Mouse (Mus musculus): ENCODE measurements around the gene Ctse. TPM values are rescaled to one million over a fixed set of nuclear protein-coding genes. Genes with fewer than 3 reads are reported as not detected.

Ctse gene
- polyA plus RNA-seq, 1 experiment: 6.4 TPM

DNA sequence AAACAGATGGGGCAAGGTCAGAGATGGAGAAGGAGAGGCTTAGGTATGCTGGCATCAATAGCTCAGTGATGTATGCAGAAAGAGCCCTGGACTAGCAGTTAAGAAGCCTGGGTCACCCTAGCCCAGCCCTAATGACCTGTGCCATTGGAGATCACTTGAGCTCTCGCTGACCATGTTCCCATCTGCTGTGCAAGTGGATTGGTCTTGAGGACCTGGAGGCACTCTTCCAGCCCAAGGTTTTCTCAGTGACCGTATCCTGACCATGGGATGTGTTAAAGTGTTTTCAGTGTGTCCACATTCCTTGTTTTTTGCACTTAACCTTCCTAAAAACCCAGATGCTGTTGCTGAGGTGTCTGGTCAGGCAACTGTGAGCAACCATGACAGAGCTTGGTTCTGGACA, 22.2 kb downstream of the Ctse start:
- Histone ChIP-seq H3K4me3 (ENCODE audit: control insufficient read depth, insufficient read depth, low read length) (no peak overlapping the region), H3K27ac (ENCODE audit: control insufficient read depth, insufficient read depth, low read length) (no peak overlapping the region), H3K4me1 (replicated peaks; ENCODE audit: control insufficient read depth, insufficient read depth, low read length) (no peaks in the 10 kb centered on the region), H3K36me3 (ENCODE audit: control insufficient read depth, insufficient read depth, low read length) (no peaks in the 10 kb centered on the region), H3K27me3 (ENCODE audit: control insufficient read depth, insufficient read depth, low read length) (no peaks in the 10 kb centered on the region)
- 95% methylated on average over 2 of the region's 2 CpGs for WGBS
- TF ChIP-seq CTCF (IDR thresholded peaks at IDR 0.05; ENCODE audit: borderline replicate concordance, control insufficient read depth, extremely low read depth, insufficient read depth, low read length, poor library complexity) (no peak), POLR2A (IDR thresholded peaks at IDR 0.05; ENCODE audit: control insufficient read depth, extremely low read depth, insufficient read depth, low read length, poor library complexity) (no peak)
- DNase-seq: no peak

DNA sequence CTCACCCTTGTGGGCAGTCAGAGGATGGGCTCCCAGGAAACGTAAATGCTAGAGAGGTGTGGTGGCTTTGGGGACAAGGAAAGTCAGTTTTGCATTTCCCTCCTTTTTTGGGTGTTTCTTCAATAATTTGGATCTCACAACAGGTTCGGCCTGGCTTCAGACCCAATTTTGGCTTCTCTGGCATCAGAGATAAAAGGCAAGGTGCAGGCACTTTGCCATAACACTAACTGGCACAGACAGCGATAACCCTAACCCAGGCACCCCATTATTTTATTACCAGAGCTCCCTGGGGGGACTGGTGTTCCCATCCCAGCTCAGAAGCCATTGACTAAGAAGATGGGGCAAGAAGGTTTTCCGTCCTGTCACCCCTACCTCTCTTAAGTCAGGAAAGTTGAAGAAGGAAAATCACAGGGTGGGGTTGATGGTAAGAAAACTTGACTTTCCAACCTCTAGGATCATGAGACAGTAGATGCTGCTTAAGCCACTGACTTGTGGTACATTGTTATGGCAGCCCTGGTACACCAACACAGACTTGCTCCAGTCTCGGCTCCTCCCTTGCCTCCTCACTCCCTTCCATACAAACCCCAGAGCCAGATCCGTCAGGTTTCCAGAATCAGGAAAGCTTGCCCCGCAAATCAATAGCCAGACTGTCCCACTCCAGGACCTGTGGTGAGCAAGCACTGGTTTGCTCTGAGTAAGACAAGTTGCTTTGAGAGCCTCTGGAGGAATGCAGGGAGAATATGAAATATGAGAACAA, 22.8 kb downstream of the Ctse start:
- H3K36me3 ChIP-seq (ENCODE audit: control insufficient read depth, insufficient read depth, low read length): no peaks in the 10 kb centered on the region
- H3K27ac ChIP-seq (ENCODE audit: control insufficient read depth, insufficient read depth, low read length): no peak overlapping the region
- 93% methylated on average over 7 of the region's 7 CpGs for WGBS
- H3K4me1 ChIP-seq (replicated peaks; ENCODE audit: control insufficient read depth, insufficient read depth, low read length): no peaks in the 10 kb centered on the region
- no peak for TF ChIP-seq CTCF (IDR thresholded peaks at IDR 0.05; ENCODE audit: borderline replicate concordance, control insufficient read depth, extremely low read depth, insufficient read depth, low read length, poor library complexity)
- no peak for TF ChIP-seq POLR2A (IDR thresholded peaks at IDR 0.05; ENCODE audit: control insufficient read depth, extremely low read depth, insufficient read depth, low read length, poor library complexity)
- no peak overlapping the region for H3K4me3 ChIP-seq (ENCODE audit: control insufficient read depth, insufficient read depth, low read length)
- no peaks in the 10 kb centered on the region for H3K27me3 ChIP-seq (ENCODE audit: control insufficient read depth, insufficient read depth, low read length)
- DNase-seq: no peak

DNA sequence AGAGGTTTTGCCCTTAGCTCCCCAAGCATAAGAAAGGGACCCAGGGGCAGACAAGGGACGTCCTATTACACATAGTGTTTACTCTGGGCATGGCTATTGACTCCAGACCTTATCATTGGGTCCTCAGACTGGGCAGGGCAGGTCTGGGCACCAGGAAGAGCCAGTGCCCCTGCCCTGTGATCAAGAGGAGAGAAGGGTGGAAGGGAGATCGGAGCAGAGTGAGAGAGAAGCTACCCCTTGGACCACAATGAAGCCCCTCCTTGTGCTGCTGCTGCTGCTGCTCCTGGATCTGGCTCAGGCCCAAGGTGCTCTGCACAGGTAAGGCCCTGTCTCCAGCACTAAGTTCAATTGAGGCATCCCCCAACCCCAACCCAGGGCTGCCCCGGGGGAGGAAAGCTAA, 23.6 kb downstream of the Ctse start:
- 88% methylated on average over 3 of the region's 3 CpGs for WGBS
- no peaks in the 10 kb centered on the region for H3K4me1 ChIP-seq (replicated peaks; ENCODE audit: control insufficient read depth, insufficient read depth, low read length)
- H3K36me3 ChIP-seq (ENCODE audit: control insufficient read depth, insufficient read depth, low read length): no peaks in the 10 kb centered on the region
- no peak for TF ChIP-seq CTCF (IDR thresholded peaks at IDR 0.05; ENCODE audit: borderline replicate concordance, control insufficient read depth, extremely low read depth, insufficient read depth, low read length, poor library complexity)
- no peak for TF ChIP-seq POLR2A (IDR thresholded peaks at IDR 0.05; ENCODE audit: control insufficient read depth, extremely low read depth, insufficient read depth, low read length, poor library complexity)
- no peaks in the 10 kb centered on the region for H3K27me3 ChIP-seq (ENCODE audit: control insufficient read depth, insufficient read depth, low read length)
- H3K4me3 ChIP-seq (ENCODE audit: control insufficient read depth, insufficient read depth, low read length): no peak overlapping the region
- DNase-seq: no peak
- no peak overlapping the region for H3K27ac ChIP-seq (ENCODE audit: control insufficient read depth, insufficient read depth, low read length)

DNA sequence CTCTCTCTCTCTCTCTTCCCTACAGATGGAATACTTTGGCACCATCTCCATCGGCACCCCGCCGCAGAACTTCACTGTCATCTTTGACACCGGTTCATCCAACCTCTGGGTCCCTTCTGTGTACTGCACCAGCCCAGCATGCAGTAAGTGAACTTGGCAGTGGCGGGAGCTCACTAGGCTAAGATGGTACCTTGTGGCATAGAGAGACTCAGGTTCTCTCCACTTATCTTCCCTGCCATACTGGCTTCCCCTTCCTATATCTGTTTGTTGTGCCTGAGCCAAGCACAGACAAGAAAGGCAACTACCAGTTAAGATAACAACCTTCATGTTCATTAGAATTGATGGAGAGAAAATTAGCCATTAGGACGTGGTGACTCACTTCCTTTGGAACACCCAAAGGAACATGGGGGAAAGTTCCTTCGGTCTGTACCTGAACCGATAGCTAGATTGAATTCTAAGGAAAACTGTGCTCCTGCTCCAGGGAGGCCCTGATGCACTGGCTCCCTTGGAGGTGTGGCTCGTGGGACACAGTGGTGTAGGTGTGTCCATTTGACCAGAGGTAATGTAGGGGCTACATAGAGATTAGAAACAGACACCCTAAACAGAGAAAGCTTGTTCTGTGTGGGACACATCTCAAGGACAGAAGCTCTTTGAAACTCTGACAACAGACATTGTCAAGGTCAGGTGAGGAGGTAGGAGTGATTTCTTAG, 25.3 kb downstream of the Ctse start:
- no peak for DNase-seq
- Histone ChIP-seq H3K4me3 (ENCODE audit: control insufficient read depth, insufficient read depth, low read length) (no peak overlapping the region), H3K27me3 (ENCODE audit: control insufficient read depth, insufficient read depth, low read length) (no peaks in the 10 kb centered on the region), H3K4me1 (replicated peaks; ENCODE audit: control insufficient read depth, insufficient read depth, low read length) (no peaks in the 10 kb centered on the region), H3K36me3 (ENCODE audit: control insufficient read depth, insufficient read depth, low read length) (no peaks in the 10 kb centered on the region), H3K27ac (ENCODE audit: control insufficient read depth, insufficient read depth, low read length) (no peak overlapping the region)
- TF ChIP-seq CTCF (IDR thresholded peaks at IDR 0.05; ENCODE audit: borderline replicate concordance, control insufficient read depth, extremely low read depth, insufficient read depth, low read length, poor library complexity) (no peak), POLR2A (IDR thresholded peaks at IDR 0.05; ENCODE audit: control insufficient read depth, extremely low read depth, insufficient read depth, low read length, poor library complexity) (no peak)
- WGBS: 96% methylated on average over 9 of the region's 9 CpGs

DNA sequence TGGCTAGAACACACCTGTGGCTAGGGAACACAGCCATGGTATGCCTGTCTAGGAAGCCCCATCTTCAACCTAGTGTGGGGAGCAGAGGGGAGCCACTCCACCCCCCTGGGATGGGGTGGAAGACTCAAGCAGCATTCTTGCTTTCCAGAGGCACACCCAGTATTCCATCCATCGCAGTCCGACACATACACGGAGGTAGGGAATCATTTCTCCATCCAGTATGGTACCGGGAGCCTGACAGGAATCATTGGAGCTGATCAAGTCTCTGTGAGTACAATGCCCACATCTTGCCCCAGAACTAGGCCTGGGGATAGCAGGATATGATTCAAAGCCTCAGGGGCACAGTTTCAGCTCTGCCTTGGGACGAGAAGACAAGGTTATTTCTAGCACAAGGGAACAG, 26.0 kb downstream of the Ctse start:
- Histone ChIP-seq H3K27me3 (ENCODE audit: control insufficient read depth, insufficient read depth, low read length) (no peaks in the 10 kb centered on the region), H3K4me1 (replicated peaks; ENCODE audit: control insufficient read depth, insufficient read depth, low read length) (no peaks in the 10 kb centered on the region), H3K36me3 (ENCODE audit: control insufficient read depth, insufficient read depth, low read length) (no peaks in the 10 kb centered on the region), H3K4me3 (ENCODE audit: control insufficient read depth, insufficient read depth, low read length) (no peak overlapping the region), H3K27ac (ENCODE audit: control insufficient read depth, insufficient read depth, low read length) (no peak overlapping the region)
- 98% methylated on average over 5 of the region's 5 CpGs for WGBS
- TF ChIP-seq POLR2A (IDR thresholded peaks at IDR 0.05; ENCODE audit: control insufficient read depth, extremely low read depth, insufficient read depth, low read length, poor library complexity): no peak
- TF ChIP-seq CTCF (IDR thresholded peaks at IDR 0.05; ENCODE audit: borderline replicate concordance, control insufficient read depth, extremely low read depth, insufficient read depth, low read length, poor library complexity): no peak
- DNase-seq: no peak

DNA sequence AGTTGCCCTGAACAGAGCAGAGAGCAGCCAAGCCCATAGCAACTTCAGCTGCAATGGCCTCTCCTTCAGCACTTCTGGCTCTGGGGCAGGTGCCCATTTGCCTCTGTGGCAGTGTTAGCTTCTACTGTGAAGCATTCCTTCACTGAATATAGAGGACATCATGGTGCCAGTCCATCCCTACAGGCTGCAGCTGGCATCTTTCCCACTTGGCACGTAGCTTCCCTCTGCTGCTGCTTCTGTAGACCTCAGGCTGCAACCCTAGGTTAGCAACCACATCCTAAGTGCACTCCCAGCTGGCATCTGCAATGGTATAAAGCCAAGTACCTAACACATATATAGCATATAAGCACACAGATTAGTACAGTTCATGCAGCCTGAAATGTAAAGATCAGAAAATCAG, 27.8 kb downstream of the Ctse start:
- Histone ChIP-seq H3K4me1 (replicated peaks; ENCODE audit: control insufficient read depth, insufficient read depth, low read length) (no peaks in the 10 kb centered on the region), H3K27me3 (ENCODE audit: control insufficient read depth, insufficient read depth, low read length) (no peaks in the 10 kb centered on the region), H3K4me3 (ENCODE audit: control insufficient read depth, insufficient read depth, low read length) (no peak overlapping the region), H3K27ac (ENCODE audit: control insufficient read depth, insufficient read depth, low read length) (no peak overlapping the region), H3K36me3 (ENCODE audit: control insufficient read depth, insufficient read depth, low read length) (no peaks in the 10 kb centered on the region)
- DNase-seq: no peak
- TF ChIP-seq CTCF (IDR thresholded peaks at IDR 0.05; ENCODE audit: borderline replicate concordance, control insufficient read depth, extremely low read depth, insufficient read depth, low read length, poor library complexity) (no peak), POLR2A (IDR thresholded peaks at IDR 0.05; ENCODE audit: control insufficient read depth, extremely low read depth, insufficient read depth, low read length, poor library complexity) (no peak)
- 45% methylated on average over 1 of the region's 1 CpGs for WGBS

Data from thymus, adult 2 months (tissue).